Mouse (Mus musculus): ENCODE measurements around the gene Relch. TPM values are rescaled to one million over a fixed set of nuclear protein-coding genes. Genes with fewer than 3 reads are reported as not detected.

Relch gene
- polyA plus RNA-seq, 1 experiment from 2014 or later: 22.2 TPM

DNA sequence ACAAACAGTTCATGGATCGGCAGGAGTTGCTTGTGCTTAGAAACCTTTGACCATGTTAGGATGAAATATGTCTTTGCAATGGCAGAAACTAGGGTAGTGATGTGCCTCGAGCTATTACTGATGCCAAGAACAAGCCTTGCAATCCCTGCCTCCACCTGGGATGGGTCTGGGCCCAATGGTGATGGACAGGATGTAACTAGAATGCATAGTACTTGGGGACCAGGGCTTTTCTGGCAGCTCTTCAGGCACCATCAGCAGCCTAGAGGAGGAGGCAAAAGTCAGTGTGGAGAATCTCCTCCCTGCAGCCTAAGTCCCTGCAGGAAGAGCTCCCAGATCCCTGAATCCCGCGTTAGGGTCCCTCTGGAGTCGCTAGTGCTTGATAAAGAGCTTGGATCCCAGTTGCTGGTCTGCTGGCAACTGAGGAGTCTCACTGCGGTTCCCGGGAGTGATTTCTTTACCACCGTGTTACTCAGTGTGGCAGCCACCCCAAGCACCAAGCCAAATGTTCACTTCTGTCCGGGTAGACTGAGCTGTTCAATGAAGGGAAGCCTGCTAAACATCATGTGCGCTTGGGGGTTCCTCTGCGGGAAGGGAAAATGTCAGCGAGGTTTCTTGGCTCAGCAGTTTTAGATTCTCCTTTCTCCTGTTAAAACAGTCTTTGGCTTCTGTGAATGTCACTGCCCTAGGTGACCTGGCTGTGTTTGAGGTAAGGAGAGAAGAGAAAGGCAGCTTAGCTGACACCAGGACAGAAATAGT lies 117.9 kb downstream of the Relch start:
- H3K27ac ChIP-seq (replicated peaks): no peak overlapping the region
- peak overlapping the region; percentile 69 for H3K4me3 ChIP-seq
- peaks cover 13% of the 10 kb centered on the region for H3K4me1 ChIP-seq
- H3K36me3 ChIP-seq (replicated peaks): no peaks in the 10 kb centered on the region
- no peaks in the 10 kb centered on the region for H3K9me3 ChIP-seq
- DNase-seq (ENCODE audit: low spot score): peak; percentile 21
- WGBS: 41% methylated on average over 12 of the region's 12 CpGs
- H3K27me3 ChIP-seq (replicated peaks; ENCODE audit: low read depth, poor library complexity, severe bottlenecking): peaks cover 67% of the 10 kb centered on the region

DNA sequence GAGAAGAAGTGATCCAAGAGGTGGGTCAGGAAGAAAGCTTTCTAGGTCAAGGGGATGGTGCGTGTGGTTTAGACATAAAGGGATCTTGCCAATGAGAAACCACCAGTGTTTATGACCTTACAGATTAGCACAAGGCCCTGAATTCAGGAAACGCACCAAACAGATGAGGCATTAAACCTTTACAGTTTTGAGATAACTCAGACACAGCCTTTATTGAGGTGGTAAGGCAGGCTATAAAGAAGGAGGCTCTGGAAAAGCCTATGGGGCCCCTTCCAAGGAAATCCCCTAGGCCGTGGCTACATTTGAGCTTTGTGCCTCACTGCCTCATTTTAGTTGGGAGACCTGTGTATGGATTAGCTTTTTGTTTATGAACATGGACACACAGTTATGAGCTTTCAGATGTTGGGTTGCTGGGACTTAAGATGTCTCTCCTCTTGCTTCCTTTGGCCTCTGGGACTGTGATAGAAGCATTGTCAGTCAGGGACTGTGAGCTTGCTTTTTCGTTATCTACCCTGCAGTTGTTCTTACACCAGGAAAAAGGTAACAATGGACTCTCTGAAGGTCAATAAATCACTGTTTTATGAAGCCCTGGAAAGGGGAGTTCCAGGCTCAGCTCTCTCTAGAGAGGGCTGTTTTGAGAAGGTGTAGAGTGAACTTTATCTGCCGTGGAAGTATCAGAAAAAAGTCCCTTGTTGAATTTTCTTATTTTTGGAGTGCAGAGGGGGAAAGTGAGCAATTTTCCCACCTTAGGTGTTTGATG lies 120.8 kb downstream of the Relch start:
- Histone ChIP-seq H3K27ac (replicated peaks) (no peak overlapping the region), H3K4me3 (no peak overlapping the region), H3K4me1 (peaks cover 13% of the 10 kb centered on the region), H3K36me3 (replicated peaks) (no peaks in the 10 kb centered on the region), H3K27me3 (replicated peaks; ENCODE audit: low read depth, poor library complexity, severe bottlenecking) (peaks cover 41% of the 10 kb centered on the region), H3K9me3 (no peaks in the 10 kb centered on the region)
- no peak for DNase-seq (ENCODE audit: low spot score)
- WGBS: 79% methylated on average over 5 of the region's 5 CpGs

DNA sequence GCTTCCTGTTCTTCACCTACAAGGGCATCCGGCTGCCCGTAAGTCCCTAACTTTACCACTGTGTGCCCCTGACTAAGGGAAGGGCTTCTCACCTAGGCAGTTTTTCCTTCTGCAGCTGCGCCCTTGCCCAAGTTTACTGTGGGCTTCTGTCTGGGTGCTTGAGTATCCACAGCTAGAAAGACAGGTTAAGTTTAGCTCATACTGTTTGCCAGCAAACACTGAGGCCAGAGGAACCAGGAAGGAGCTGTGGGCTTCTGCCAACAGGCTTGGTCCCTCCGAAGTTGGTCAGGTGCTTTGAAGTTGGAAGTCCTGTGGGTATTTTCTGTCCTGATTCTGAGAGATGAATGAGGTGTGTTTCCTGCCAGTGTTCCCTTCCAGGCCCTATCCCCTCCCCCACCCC lies 121.5 kb downstream of the Relch start:
- H3K27me3 ChIP-seq (replicated peaks; ENCODE audit: low read depth, poor library complexity, severe bottlenecking): peaks cover 34% of the 10 kb centered on the region
- H3K9me3 ChIP-seq: no peaks in the 10 kb centered on the region
- no peak for DNase-seq (ENCODE audit: low spot score)
- 87% methylated on average over 4 of the region's 4 CpGs for WGBS
- no peak overlapping the region for H3K27ac ChIP-seq (replicated peaks)
- H3K36me3 ChIP-seq (replicated peaks): no peaks in the 10 kb centered on the region
- peaks cover 10% of the 10 kb centered on the region for H3K4me1 ChIP-seq
- no peak overlapping the region for H3K4me3 ChIP-seq

DNA sequence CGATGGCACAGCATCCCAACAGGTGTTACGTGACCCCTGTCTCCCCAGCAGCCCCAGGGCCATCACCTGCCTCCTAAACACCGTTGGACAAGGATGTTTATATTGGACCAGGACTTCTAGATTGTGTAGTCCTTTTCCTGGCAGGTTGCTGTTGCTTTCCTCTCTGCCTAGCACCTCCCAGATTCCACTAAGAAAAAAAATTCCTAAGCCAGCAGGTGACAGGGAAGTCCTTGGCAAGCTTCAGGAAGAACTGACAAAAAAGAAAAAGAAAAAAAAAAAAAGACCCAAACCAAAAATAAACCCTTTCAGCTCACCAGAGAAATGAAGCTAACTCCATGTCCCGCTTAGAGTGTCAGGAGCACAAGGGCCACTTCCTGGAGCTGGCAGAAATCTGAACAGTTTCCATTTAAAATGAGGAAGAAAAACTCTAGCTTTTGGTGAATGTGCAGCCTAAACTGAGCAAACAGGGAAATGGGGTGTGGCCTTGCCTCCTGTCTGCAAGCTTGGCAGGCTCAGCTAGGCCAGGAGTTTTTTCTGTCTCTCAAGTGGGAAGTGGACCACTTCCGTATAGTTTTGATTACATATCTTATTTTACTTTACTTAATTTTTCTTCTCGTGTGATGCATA lies 123.2 kb downstream of the Relch start:
- DNase-seq (ENCODE audit: low spot score): no peak
- H3K27me3 ChIP-seq (replicated peaks; ENCODE audit: low read depth, poor library complexity, severe bottlenecking): peaks cover 17% of the 10 kb centered on the region
- WGBS: 81% methylated on average over 6 of the region's 6 CpGs
- H3K36me3 ChIP-seq (replicated peaks): no peaks in the 10 kb centered on the region
- H3K9me3 ChIP-seq: no peaks in the 10 kb centered on the region
- 0 out of 2 replicates have a peak, but pooled peaks cover 3% of the 10 kb centered on the region for H3K4me1 ChIP-seq
- H3K4me3 ChIP-seq: no peak overlapping the region
- no peak overlapping the region for H3K27ac ChIP-seq (replicated peaks)

DNA sequence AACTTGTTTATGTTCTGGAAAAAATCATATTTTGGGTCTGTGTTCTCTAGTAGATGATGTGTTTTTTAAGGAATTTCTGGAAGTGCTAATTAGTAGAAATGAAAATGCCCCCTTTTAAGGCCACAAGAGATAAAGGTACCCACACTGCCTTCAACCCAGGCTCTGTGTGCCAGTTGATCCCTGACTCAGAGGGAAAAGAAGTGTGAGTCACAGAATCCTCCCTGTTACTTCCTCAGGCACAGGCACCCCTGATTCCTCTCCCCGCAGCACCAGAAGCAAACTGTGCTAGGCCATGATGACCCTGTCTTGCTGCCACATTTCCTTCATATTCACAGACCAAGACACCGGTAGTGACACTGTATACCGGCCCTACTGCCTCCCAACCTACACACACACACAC lies 126.4 kb downstream of the Relch start:
- no peak for DNase-seq (ENCODE audit: low spot score)
- no peaks in the 10 kb centered on the region for H3K36me3 ChIP-seq (replicated peaks)
- H3K4me1 ChIP-seq: 0 out of 2 replicates have a peak, but pooled peaks cover 2% of the 10 kb centered on the region
- 92% methylated on average over 3 of the region's 3 CpGs for WGBS
- no peak overlapping the region for H3K4me3 ChIP-seq
- no peaks in the 10 kb centered on the region for H3K27me3 ChIP-seq (replicated peaks; ENCODE audit: low read depth, poor library complexity, severe bottlenecking)
- H3K9me3 ChIP-seq: no peaks in the 10 kb centered on the region
- no peak overlapping the region for H3K27ac ChIP-seq (replicated peaks)

DNA sequence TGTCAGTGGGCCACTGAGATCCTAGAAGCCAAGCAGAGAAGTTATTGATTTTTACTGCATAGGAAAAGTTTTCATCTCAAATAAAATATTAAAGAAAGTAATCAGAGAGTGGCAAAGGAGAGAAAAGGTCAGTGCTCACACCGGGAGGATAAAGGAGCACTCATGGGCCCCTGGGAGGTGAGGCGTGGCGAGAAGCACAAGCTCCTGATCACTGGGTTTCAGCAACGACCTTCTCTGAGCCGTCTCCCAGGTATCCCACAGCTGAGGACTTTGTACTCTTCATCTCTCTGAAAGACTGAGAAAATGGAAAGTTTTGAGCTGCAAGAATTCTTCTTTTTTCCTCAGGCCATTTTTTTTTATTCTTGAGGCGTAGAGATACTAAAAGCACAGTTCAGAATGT lies 131.0 kb downstream of the Relch start:
- Histone ChIP-seq H3K36me3 (replicated peaks) (no peaks in the 10 kb centered on the region), H3K27ac (replicated peaks) (no peak overlapping the region), H3K4me1 (no peaks in the 10 kb centered on the region), H3K9me3 (no peaks in the 10 kb centered on the region), H3K4me3 (no peak overlapping the region), H3K27me3 (replicated peaks; ENCODE audit: low read depth, poor library complexity, severe bottlenecking) (no peaks in the 10 kb centered on the region)
- no peak for DNase-seq (ENCODE audit: low spot score)
- 85% methylated on average over 6 of the region's 6 CpGs for WGBS

DNA sequence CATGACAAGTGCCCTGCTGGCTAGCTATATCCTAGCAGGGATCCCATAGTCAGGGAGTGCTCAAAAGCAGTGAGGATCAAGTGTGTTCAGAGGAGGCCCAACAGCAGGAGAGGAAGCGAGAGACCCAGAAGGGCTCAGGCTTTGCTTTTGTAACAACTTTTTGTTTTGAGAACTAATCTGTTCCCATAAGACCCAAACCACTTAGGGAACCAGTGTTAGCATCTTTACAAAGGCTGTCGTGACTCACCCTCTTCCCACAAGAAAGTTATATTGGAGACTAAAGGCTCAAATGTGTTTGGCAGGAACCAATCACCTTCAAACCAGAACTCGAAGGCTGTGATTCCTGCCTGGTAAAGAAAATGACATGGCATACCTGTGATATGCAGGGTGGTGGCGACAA lies 132.0 kb downstream of the Relch start:
- no peak for DNase-seq (ENCODE audit: low spot score)
- Histone ChIP-seq H3K4me3 (no peak overlapping the region), H3K27ac (replicated peaks) (no peak overlapping the region), H3K4me1 (no peaks in the 10 kb centered on the region), H3K36me3 (replicated peaks) (no peaks in the 10 kb centered on the region), H3K9me3 (no peaks in the 10 kb centered on the region), H3K27me3 (replicated peaks; ENCODE audit: low read depth, poor library complexity, severe bottlenecking) (no peaks in the 10 kb centered on the region)
- 88% methylated on average over 4 of the region's 4 CpGs for WGBS

DNA sequence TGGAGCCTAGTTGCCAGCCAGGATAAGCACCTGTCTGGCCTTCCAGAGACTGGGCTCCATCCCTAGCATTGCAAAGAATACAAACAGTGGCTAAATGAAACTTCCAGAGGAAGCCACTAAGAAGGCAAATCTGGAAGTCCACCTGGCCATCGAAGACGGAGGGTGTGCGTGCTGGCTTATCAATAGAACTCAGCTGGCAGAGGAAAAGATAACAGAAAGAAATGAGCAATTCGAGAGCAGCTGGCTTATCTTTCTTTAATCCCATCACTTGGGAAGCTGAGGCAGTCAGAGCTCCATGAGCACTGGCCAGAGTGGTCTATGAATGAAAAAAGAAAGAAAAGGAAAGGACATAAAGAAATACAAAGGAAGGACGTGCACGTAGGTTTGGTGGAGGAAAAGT lies 136.9 kb downstream of the Relch start:
- H3K4me1 ChIP-seq: no peaks in the 10 kb centered on the region; the same call in 1 of the 2 replicates
- no peak overlapping the region for H3K27ac ChIP-seq (replicated peaks)
- H3K36me3 ChIP-seq (replicated peaks): no peaks in the 10 kb centered on the region
- DNase-seq (ENCODE audit: low spot score): no peak
- no peaks in the 10 kb centered on the region for H3K27me3 ChIP-seq (replicated peaks; ENCODE audit: low read depth, poor library complexity, severe bottlenecking)
- 89% methylated on average over 6 of the region's 6 CpGs for WGBS
- no peaks in the 10 kb centered on the region for H3K9me3 ChIP-seq
- no peak overlapping the region for H3K4me3 ChIP-seq

DNA sequence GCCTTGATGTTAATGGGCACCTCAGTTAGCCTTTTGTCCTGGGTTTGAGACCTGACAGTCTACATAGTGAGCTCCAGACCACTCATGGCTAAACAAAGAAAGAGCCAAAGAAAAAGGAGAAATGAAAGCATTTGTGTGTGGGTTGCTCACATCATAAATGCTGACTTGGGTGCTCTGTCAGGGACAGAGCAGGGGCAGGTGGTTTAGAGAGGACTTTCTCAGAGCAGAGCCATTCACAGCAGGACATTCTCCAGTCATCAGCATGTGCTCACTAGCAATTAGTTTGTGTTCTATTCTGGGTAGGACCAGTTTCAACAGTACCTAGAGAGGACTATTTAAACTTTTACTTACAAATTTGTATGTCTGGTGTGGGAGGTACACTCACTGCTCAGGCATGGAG lies 137.6 kb downstream of the Relch start:
- Histone ChIP-seq H3K27me3 (replicated peaks; ENCODE audit: low read depth, poor library complexity, severe bottlenecking) (no peaks in the 10 kb centered on the region), H3K27ac (replicated peaks) (no peak overlapping the region), H3K9me3 (no peaks in the 10 kb centered on the region), H3K4me3 (no peak overlapping the region), H3K4me1 (no peaks in the 10 kb centered on the region; the same call in 1 of the 2 replicates), H3K36me3 (replicated peaks) (no peaks in the 10 kb centered on the region)
- no peak for DNase-seq (ENCODE audit: low spot score)

DNA sequence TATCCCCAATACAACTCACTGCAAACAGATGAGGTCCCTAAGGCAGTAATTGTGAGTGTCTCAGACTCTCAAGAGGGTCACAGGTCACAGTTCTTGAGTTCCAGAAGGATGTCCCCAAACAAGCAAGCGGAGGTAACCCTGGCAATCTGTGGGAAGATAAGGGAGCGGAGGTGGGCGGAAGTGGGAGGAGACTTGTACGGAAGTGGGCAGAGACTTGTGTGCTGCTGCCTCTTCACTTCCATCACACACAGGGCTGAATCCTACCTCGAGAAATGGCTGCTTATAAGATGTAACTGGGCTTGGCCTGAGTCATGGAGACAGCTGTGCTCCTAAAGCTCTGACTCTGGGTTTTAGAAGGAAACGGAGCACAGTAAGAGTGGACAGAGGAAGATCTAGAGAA lies 139.3 kb downstream of the Relch start:
- Histone ChIP-seq H3K9me3 (no peaks in the 10 kb centered on the region), H3K36me3 (replicated peaks) (no peaks in the 10 kb centered on the region), H3K27ac (replicated peaks) (no peak overlapping the region), H3K4me1 (no peaks in the 10 kb centered on the region; the same call in 1 of the 2 replicates), H3K4me3 (no peak overlapping the region), H3K27me3 (replicated peaks; ENCODE audit: low read depth, poor library complexity, severe bottlenecking) (no peaks in the 10 kb centered on the region)
- WGBS: 59% methylated on average over 6 of the region's 6 CpGs
- no peak for DNase-seq (ENCODE audit: low spot score)

DNA sequence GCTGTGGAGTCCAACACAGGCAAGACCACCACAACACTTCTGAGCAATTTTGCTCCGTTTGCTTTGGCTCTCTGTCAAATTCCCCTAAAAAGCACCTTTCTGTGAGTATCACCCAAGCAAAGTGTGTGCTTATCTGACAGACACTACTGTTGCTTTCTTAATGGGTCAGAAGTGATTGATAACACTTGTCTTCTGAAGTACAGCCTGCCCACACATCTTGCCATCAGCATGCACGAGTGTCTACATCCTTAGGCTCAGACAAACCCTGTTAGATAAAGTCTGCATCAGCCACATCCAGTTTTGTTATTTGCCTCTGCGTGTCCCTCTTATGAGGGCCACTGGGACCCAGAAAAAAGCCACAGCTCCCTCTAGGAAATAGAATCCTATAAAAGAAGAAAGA lies 140.6 kb downstream of the Relch start:
- WGBS: 86% methylated on average over 3 of the region's 3 CpGs
- DNase-seq (ENCODE audit: low spot score): no peak
- no peak overlapping the region for H3K4me3 ChIP-seq
- H3K4me1 ChIP-seq: no peaks in the 10 kb centered on the region; the same call in 1 of the 2 replicates
- H3K9me3 ChIP-seq: no peaks in the 10 kb centered on the region
- H3K27ac ChIP-seq (replicated peaks): no peak overlapping the region
- no peaks in the 10 kb centered on the region for H3K27me3 ChIP-seq (replicated peaks; ENCODE audit: low read depth, poor library complexity, severe bottlenecking)
- no peaks in the 10 kb centered on the region for H3K36me3 ChIP-seq (replicated peaks)
